Mouse (Mus musculus) gastrocnemius, postnatal 36 days (tissue): ENCODE measurements around the gene Cst13. TPM values are rescaled to one million over a fixed set of nuclear protein-coding genes. Genes with fewer than 3 reads are reported as not detected.
"Not testable (repeated sequence)": the region's sequence is repeated elsewhere in the genome, so short reads cannot be mapped to it uniquely, and the experiment has no call there.

ENCODE experiments used
- DNase-seq, 2 experiments: peaks; one replicate each; pipeline ENCODE4 v3.0.0; 2022
- intact Hi-C: fragments of 180-260 bp; cut with DNase I; formaldehyde crosslinking; loops from one replicate; pipeline ENCODE4 v1.15.1; 2025
- long read RNA-seq, 2 experiments: library from polyadenylated mRNA; stranded (forward); transcript quantifications; one replicate each; pipeline ENCODE4 v2.0.0; 2021
- total RNA-seq, 2 experiments: library from RNA; stranded (reverse); gene quantifications; 2 replicates each; pipeline ENCODE4 v1.2.3; 2021

The Cst13 gene
- not detected for total RNA-seq
- long read RNA-seq, experiment 1, result 0 reads
- long read RNA-seq, experiment 2, result 0 reads

DNA sequence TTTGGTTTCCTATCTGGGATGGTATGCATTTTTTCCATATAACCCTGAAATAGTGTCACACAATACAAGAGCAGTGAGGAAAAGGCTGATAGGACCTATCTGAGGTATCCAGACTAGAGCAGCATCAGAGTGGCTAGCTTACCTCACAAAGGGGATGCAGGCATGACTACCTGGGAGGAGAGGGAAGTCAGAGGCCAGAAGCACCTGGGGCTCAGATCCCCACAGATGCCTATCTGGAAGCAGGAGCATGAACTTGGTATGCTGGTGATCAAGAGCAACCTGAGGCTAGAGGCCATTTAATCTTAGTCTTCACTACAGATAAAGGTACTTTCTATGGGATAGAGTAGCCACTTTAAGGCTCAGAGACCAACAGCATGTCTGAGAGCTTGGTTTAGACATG is at the start of gene Cst13:
Gene Cst13 (plus strand): TSS at position 173 of the 400 bp plus-strand sequence.
- intact Hi-C loops, result no loop called here
- no peak for DNase-seq

DNA sequence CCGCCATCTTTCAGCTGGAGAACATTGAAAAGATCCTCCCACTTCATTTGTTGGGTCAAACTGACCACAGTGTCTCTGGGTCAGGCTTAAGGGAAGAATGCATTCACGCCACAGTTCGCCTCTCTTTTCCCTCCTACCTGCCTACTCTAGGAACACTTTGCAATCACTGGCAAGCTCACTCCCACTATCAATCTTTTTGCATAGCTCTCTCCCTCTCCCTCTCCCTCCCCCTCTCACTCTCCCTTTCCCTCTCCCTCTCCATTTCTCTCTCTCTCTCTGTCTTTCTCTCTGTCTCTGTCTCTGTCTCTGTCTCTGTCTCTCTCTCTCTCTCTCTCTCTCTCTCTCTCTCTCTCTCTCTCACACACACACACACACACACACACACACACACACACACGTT is 48.5 kb upstream of the Cst13 start, which contains the start of gene Cst11:
Gene Cst11 (minus strand): TSS at position 101 of the 400 bp plus-strand sequence.
- DNase-seq, intact Hi-C loops: not testable (repeated sequence)

DNA sequence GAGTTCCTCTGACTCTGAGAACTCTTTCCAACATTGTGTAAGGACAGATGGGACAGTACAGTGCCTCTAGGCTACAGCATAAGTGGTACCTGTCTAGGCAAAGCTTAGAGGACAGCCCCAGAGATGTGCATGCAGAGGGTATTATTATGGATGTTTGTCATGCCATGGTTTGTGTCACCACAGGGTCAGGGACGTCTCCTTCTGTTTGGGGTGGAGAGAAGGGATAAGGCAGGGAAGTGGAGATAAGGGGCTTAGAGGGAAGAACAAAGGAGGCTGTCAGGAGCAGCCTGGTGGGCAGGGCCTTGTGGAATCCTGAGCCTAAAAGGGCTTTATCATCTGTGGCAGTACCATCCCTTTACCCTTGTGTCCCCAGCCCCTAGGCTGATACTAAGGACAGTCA is 38.2 kb upstream of the Cst13 start, which contains the start of gene 8030411F24Rik:
Gene 8030411F24Rik (plus strand): TSS at position 301 of the 400 bp plus-strand sequence.
- DNase-seq, result no peak
- intact Hi-C loops, result no loop called here

DNA sequence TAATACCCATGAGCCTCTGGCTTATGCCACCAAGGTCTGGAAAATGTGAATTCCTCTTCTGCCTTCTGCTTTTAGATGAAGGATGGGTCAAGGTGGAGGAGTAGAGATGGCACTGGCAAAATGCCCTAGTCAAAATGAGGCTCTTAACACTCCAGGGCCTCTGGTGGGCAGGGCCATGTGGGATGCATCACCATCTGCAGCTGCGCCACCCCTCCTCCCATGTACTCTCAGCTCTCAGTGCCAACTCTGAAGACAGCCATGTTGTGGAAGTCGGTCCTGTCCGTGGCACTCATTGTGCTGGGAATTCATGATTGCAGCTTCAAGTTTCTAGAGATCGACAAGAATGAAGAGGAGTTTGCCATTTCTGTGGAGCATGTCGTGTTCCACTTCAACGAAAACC is 30.7 kb upstream of the Cst13 start, which contains the start of gene Cst12:
Gene Cst12 (plus strand): TSS at position 220 of the 400 bp plus-strand sequence.
- DNase-seq, result no peak

DNA sequence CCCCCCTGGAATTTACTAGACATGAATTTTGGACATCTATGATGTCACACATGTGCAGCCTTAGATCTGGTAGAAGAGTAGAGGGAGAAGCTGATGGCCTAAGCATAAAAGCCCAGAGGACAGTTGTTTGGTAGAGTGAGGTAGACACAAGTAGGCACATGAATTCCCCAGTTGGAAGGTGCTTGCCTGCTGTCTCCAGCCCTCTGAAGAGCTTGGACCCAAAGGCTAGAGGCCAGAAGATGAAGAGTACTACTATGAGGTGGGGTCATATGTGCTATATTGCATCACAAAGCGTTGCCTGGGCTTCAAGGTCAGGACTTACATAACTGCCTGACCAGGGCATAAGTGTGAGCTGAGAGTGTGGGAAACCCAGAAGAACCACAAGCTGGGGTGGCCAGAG is 21.4 kb upstream of the Cst13 start, which contains the start of gene Cst8:
Gene Cst8 (plus strand): TSS at position 301 of the 400 bp plus-strand sequence.
- no peak for DNase-seq
- intact Hi-C loops, result no loop called here

More for the DNA sequence above, 30.7 kb upstream of the Cst13 start, which contains the start of gene Cst12:
- intact Hi-C loops, result no loop called here

DNA sequence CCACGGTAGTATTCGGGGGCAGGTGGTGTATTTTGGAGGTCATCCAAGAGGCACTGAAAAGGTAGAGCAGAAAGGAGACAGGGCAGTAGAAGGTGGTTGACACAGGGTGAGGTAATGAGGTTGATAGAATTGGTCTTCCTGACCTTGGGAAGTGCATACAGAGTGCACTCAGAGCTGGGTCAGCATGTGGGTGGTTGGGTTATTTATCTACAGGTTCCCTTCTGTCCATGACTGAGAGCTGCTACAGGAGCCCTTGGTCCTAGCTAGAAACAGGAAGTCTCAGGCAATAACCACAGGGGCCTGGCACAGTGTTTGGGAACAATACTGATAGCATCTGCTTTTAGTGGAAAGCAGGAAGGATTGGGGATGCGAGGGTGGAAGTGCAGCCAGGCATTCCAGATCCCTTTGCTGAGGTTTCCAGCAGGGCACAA is 18.4 kb upstream of the Cst13 start:
- intact Hi-C loops, result no loop called here
- DNase-seq, result no peak

DNA sequence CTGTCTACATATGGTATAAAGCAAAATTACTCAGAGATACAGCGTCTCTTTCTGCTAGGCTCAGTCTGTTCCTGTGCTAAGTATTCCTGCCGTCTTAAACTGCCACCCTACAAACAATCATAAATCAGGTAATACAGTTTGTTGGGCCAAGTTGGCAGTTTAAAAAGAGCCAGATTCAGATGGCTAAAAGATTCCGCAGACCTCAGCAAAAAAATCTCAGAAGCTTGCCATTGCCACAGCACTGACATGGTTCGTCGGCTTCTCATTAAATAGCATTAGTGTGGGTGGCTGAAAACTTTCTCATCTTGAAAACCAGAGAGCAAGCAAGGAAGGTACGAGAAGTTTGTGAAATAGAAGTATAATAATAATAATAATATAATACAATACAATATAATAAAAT is 13.2 kb upstream of the Cst13 start:
- no peak for DNase-seq
- intact Hi-C loops, result no loop called here

DNA sequence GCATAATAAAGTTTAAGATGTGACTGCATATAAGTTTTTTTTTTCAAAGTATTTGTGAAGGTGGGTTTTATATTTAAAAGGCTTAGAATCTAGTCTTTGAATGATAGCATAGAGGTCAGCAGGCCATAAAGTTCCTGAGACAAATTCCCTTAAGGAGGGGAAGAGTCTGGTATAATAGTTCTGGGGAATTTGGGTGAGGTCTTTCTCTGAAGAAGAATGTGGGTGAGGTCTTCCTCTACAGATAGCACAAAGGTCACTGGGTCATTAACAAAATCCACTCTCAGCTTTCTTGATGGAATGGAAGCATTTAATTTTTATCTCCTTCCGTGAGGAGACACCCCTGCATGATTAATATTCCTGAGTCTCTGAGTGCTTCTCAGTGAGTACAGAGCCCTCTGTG is 6.1 kb downstream of the Cst13 start:
- intact Hi-C loops, result no loop called here

DNA sequence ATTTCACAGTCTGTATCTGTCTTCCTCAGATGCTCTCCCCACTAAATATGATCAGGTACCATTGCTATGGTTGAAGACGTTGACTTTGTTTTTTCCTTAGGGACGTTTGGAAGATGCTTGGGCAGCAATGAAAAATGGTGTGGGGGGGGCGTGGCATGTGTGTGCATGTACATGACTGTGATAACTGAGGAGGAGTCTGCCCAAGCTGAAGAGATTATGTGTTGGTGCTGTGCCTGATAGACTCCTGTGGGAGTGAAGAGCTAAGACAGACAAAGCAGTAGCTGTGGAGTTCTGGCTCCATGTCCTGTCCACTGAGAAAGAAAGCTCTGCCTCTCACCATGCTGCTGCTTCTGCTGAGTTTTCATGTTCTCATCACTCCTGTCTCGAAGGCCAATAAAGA is 15.0 kb downstream of the Cst13 start, which contains the start of gene Cst9:
Gene Cst9 (plus strand): TSS at position 236 of the 400 bp plus-strand sequence.
- intact Hi-C loops, result loop anchor here (5.0 kb wide), 1 partner anchor 68 kb away; no protein-coding TSS in a partner anchor
- no peak for DNase-seq

More for the DNA sequence above, 6.1 kb downstream of the Cst13 start:
- no peak for DNase-seq

DNA sequence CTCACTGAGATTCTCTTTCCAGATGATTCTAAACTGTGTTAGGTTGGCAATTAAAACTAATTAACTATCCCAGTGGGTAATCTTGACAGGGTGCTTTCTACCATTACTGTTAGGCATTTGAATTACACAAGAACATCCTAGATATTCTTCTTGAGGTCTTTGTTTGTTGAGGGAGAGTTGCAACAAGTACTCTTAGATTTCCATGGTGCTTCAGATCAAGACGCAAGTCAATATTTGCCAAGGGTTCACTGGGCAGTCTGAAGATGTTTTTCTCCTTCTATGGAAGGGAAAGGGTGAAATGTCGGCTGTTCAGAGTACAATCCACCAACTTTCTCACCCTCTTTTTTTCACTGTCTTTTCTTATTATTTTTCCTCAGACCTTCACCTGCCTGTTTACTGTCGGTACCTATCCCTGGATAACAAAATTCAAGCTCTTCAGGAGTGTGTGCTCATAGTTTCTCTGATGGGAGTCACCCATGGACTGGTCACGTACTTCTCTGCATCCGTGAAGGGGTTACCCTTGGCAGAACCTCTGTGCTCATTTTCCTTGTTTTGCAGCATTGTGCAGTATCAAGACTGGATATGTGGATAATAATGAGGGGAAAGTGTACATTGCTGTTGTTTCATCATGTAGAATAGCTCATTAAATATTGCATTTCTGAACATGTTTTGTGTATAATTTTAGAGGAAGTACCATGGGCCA is 18.3 kb downstream of the Cst13 start:
- intact Hi-C loops, result loop anchor here (5.0 kb wide), 1 partner anchor 71 kb away; no protein-coding TSS in a partner anchor
- DNase-seq, result no peak

DNA sequence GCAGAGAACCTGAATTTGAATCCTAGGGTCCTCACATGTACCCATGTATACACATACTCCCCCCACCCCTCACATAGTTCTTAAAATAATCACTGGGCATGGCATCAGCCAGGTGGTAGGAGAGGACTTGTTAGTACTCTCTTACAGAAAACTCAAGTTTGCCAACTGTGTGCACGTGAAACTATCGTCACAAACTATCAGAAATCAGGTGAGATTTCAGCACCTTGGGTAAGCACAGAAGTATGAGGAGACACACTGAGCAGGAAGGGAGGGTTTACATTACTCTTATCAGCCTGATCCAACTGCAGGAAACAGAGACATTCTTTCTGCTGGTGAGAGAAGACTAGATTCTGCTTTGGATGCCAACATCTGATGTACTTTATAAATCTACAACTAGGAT is 19.3 kb downstream of the Cst13 start:
- no peak for DNase-seq
- intact Hi-C loops, result loop anchor here (5.0 kb wide), 1 partner anchor 72 kb away; no protein-coding TSS in a partner anchor

DNA sequence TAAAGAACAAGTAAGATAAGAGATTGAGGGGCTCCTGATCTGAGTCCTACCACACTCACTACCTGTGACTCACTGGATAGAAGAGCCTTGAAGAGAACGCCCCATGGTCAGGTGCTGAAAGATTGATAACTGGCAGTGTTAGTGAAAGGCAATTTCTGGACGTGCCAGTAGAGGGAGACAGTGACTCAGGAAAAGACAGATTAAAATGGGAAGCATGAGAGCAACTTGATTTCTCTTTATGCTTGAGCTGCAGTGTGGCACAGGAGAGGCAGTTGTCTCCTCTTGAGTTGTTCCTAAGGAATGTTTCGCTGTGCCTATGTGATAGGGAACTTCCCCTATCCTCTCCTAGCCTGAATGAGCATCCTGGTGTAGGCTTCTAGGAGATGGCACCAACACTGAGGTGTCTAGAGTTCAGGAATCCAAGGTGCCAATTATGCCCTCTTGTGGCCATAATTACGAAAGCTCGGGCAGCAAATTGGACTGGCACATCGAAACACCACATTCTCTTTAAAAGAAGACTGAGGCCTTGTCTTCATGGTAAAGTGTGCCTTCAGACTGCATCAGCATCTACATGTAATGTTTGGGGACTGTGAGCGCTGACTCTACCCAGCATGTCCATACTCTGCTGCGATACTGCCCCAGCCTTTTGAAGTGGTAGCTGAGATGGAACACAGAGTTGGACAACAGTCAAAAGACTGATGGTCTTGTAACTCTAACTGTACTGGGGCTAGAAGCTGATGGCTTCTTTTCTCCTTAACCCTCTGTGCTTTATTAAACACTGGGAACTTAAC is 31.4 kb downstream of the Cst13 start:
- intact Hi-C loops, result loop anchor here (1.0 to 5.0 kb wide), 2 partner anchors 51 to 99 kb away; partner anchors contain the start of gene Cstl1
- DNase-seq, result peak; percentile 57 to 66

DNA sequence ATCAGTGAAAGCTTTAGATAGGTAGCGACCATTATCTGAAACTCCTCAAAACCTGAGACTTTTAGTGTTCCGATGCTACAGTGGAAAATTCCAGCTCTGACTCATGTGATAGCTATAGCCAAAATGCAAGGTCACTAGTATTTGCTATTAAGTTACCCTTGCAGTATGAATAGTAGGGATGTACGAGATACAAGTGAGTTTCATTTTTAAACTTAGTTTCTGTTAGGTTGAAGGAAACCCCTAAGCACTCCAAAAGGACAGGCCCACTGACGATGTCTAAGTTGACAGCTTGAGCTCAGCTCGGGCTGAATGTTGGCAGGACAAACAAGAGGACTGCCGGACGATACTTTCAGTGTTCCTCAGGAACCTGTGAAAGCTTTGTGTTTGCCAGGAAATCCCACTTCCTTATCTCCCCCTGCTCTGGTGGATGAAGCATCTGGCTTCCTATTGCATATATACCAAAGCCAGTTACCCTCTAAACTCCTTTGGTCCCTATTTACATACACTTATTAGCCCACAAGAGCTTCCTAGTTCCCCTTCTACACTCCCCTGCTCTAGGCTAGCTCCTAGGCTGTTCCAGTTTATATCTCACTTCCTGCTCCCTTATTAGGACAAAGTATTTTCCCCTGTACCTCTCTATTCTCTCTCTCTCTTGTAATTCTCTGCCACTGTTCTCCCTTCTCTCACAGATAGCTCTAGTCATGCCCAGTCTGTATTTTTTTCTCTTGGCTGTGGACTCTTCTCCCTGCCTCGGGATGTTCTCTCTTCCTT is 36.9 kb downstream of the Cst13 start:
- DNase-seq, result no peak
- intact Hi-C loops, result no loop called here

DNA sequence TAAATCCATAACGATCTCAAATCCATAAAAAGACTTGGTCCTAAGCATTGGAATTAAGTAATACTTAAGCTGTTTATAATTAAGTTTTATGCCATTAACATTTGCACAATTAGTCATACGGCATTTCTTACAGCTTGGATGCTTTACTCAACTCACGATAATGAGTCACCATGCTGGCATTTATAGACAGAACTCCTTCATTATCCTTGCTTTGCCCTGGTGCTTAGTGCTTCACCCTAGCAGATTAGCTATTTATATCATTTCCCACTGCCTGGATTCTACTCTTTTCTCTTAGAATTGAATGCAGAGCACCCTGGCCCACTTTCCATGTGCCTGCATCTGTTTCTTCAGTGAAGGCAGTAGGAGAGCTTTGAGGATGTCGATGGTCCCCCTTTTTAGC is 37.6 kb downstream of the Cst13 start:
- no peak for DNase-seq
- intact Hi-C loops, result no loop called here

DNA sequence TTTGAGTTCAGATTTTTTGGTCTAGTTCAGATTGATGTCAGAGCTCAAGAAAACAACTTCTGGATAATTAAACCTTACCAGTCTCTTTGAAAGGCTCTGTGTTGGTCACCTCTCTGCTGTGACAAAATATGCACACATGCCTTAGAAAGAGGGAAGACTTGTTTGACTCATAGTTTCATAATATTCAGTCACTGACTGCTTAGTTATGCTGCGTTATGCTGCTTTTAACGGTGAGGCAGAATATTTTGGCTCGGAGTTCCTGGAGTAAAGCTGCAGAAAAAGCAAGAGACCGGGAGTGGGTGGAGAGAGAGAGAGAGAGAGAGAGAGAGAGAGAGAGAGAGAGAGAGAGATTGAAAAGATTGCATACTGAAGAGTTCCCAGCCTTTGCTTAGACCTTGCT is 41.1 kb downstream of the Cst13 start:
- intact Hi-C loops, result no loop called here

DNA sequence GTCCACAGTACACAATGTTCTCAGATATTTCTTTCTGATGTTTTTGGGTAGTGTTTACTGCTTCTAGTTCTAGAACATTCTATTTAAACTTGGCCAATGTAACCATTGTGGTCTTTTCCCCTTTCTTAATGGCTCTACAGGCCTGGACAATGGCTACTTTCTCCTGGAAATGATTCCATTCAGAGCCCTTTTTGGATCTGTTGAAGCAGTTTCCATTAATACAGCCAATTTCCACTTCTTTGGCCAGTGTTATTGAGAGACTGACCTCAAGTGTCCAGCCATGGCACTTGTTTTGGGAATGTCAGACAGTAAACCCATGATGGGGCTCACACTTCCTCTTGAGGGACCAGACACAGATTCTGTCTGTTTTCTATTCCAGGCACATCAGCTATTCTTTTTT is 41.8 kb downstream of the Cst13 start:
- DNase-seq, result no peak
- intact Hi-C loops, result no loop called here

More for the DNA sequence above, 41.1 kb downstream of the Cst13 start:
- no peak for DNase-seq

DNA sequence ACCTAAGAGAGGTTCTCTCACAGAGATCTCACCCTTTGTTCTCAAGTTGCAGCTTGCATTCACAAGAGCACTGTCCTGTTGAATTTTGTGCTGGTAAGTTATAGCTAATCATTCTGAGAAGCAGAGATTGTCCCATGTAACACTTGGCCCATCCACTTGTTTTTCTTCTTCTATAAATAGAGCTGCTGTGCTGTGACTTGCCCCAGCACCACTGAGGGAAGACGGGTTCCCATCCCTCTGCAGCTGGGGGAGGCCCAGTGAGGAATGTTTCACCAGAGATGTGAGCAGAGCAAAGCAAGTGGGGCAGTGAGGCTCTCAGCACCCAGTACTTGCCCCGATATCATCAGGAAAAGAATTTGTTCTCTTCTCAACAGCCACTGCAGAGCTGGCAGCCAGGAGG is 45.1 kb downstream of the Cst13 start, which contains the start of gene 9230104L09Rik:
Gene 9230104L09Rik (minus strand): TSS at position 73 of the 400 bp plus-strand sequence.
- DNase-seq, result peak in 1 of 2 experiments; percentile 25
- intact Hi-C loops, result no loop called here

DNA sequence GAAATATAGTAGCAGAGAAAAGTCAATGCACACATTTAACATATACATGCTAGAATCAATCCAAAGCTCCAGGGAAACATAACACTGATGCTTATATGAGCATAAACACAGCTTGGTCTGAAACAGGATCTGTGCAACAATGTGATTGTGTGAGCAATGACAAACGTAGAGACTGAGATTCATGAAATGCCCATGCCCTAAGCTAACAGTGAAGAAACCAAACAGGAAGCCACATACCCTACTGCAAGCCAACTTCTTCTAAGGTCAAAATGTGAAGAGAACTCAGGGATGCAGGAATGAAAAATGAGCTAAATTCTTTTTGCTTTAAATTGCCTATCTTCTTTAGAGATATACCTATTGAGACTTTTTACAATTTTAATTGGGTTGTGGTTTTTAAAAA is 49.1 kb downstream of the Cst13 start:
- DNase-seq, result no peak
- intact Hi-C loops, result no loop called here

DNA sequence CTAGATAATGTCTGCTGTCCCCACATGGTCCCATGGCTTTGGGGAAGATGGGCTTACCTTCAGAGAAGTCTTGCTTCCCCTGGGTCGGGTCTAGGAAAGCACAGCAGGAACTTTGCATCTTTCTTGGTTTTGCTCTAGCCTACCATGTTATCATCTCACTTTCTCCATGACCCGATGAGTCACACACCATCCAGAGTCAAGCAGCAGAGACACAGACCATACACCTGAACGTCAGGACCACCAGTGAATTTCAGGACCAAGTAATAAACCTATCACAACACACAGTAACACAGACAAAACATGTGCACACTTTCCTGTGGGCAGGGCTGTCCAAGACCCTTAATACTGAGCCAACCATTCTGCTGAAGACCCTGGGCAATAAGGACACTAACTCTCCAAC is 50.6 kb downstream of the Cst13 start:
- no peak for DNase-seq
- intact Hi-C loops, result no loop called here

DNA sequence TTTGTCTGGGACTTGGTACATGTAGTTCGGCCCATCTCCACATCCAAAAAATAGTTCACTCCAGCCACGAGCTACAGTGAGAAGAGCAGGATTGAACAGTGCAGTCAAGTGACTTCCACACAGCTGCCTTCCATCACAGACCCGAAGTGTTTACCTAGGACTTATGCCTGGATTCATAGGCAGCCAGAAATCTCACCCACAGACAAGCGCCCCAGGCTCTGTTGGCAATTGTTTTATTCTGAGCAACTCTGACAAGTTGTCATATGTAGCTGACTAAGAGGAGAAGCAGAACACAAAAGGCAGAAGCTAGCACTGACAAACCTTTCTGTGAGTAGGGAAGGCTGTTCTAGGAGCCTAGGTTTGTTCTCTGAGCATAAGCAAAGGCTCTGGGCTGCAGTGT is 53.0 kb downstream of the Cst13 start:
- intact Hi-C loops, result no loop called here
- DNase-seq, result no peak
